Mouse (Mus musculus) neural tube, embryonic 11.5 days (tissue): ENCODE results near the gene Evi5l. TPM values are rescaled to one million over a fixed set of nuclear protein-coding genes. Genes with fewer than 3 reads are reported as not detected.

Source experiments
- ATAC-seq: fragments of 200-750 bp; cut with Nextera tagmentation; 2 replicates; pipeline ENCODE4 v1.8.0; 2017; ENCODE audit warnings: moderate number of reproducible peaks, mild to moderate bottlenecking, moderate TSS enrichment, moderate library complexity; ENCODE audit not compliant: insufficient read depth, low FRiP score, low TSS enrichment
- DNase-seq: peaks from one replicate; pipeline ENCODE4 v3.0.0-alpha.2; 2015; ENCODE audit warnings: low spot score
- H3K27ac ChIP-seq: fragments of 300-500 bp; sonication (generic); 2 replicates; pipeline ENCODE4 v1.5.1; 2014; ENCODE audit warnings: low read depth, mild to moderate bottlenecking, low read length
- H3K27me3 ChIP-seq: fragments of 300-500 bp; sonication (generic); 2 replicates; pipeline ENCODE4 v1.6.1; 2014; ENCODE audit warnings: mild to moderate bottlenecking, low read length, mixed read lengths; ENCODE audit not compliant: control insufficient read depth, insufficient read depth
- H3K36me3 ChIP-seq: fragments of 300-500 bp; sonication (generic); 2 replicates; pipeline ENCODE4 v1.6.1; 2014; ENCODE audit warnings: mild to moderate bottlenecking, low read length, moderate library complexity, mixed read lengths; ENCODE audit not compliant: control insufficient read depth, insufficient read depth
- H3K4me1 ChIP-seq: fragments of 300-500 bp; sonication (generic); 2 replicates; pipeline ENCODE4 v1.6.1; 2014; ENCODE audit warnings: low read length, mixed read lengths; ENCODE audit not compliant: control insufficient read depth, insufficient read depth
- H3K4me2 ChIP-seq: fragments of 300-500 bp; sonication (generic); 2 replicates; pipeline ENCODE4 v1.6.1; 2014; ENCODE audit warnings: low read depth, mild to moderate bottlenecking, moderate library complexity
- H3K4me3 ChIP-seq: fragments of 300-500 bp; sonication (generic); 2 replicates; pipeline ENCODE4 v1.5.1; 2014; ENCODE audit warnings: low read depth, low read length
- H3K9ac ChIP-seq: fragments of 300-500 bp; sonication (generic); 2 replicates; pipeline ENCODE4 v1.6.1; 2014; ENCODE audit warnings: mild to moderate bottlenecking, low read length
- H3K9me3 ChIP-seq: fragments of 300-500 bp; sonication (generic); 2 replicates; pipeline ENCODE4 v1.6.1; 2016; ENCODE audit warnings: low read length; ENCODE audit not compliant: control insufficient read depth
- WGBS: fragments of 180-500 bp; shearing (Covaris S2); extraction: QIAGEN DNeasy Blood & Tissue Kit; methylation state at CpG from one replicate; pipeline ENCODE4 v1.1.7; 2014; 5-methylcytosine and 5-hydroxymethylcytosine counted together
- polyA plus RNA-seq: library from polyadenylated mRNA; unstranded; fragments of >200 nt; fragmentation: Nextera tagmentation; extraction: Ambion mirVana; gene quantifications from 2 replicates; pipeline ENCODE4 v1.2.1, GENCODE M21; 2014

Evi5l gene
- polyA plus RNA-seq = 36.1 and 39.0 TPM in 2 replicates

DNA sequence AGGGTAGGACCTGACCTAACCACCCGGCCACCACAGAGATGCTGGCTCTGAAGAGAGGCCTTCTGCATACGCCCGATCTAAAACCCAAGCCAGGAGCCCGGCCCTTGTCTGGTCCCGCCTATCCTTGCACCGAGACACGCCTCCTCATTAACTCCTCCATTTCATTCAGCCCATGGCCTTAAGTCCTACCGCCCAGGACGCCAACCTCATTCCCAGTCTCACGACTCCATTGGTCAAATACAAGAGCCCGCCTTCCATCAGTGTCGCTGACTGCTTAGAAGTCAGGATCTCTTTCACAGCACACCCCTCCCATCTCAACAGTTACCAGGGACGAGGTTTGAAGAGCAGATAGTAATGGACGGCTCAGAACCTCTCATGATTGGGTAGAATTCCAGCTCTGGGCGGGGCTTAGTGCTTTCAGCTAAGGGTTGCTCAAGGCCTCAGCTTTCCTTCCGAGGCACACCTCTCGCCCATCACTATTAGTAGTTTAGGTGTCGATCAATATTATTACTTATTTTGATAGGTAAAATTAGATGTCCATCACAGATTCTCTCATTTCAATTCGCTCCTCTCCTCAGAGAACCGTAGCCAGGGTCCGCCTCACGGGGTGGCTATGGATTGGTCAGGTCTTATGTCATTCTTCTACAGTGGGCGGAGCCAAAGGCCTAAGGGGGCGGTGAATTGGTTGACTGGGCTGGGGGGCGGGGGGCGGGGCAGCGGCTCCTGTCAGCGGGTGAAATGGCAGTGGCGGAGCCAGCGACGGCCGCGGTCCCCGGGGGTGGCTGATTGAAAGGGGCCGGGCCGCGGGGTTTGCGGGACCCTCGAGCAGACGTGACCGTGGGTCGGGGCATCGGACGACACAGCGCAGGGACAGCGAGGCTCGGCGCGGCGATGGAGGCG lies at the start of gene Evi5l:
Evi5l (plus strand) TSS at position 716 of the 900 bp plus-strand sequence.
- peaks cover 2% of the 10 kb centered on the region; the same call in 1 of the 2 replicates for H3K4me1 ChIP-seq
- H3K4me2 ChIP-seq = peak within 1 kb of the TSS; percentile 75
- under 1% methylated on average over 49 of the region's 51 CpGs for WGBS
- H3K27me3 ChIP-seq = no peaks in the 10 kb centered on the region
- no peaks in the 10 kb centered on the region for H3K36me3 ChIP-seq
- peak within 1 kb of the TSS; percentile 75 for H3K9ac ChIP-seq
- H3K4me3 ChIP-seq = peak within 1 kb of the TSS; percentile 83
- no peaks in the 10 kb centered on the region for H3K9me3 ChIP-seq
- DNase-seq = peak; percentile 97
- ATAC-seq = peak; percentile 98
- H3K27ac ChIP-seq = peak within 1 kb of the TSS; percentile 62; the same call in 1 of the 2 replicates

DNA sequence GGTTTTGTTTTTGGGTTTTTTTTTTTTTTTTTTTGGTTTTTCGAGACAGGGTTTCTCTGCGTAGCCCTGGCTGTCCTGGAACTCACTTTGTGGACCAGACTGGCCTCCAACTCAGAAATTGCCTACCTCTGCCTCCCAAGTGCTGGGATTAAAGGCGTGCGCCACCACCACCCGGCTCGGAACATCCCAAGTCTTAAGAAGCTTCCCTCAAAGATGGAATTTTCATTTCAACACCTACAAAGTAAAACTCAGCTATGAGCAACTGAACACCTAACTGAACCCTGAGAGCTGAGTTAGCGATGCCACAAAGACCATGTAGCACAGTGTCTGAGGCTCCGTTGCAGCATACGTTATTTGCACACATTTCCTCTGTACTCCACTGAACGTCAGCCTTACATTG lies 32.6 kb upstream of the Evi5l start, which contains the start of gene Cd209g:
Cd209g (plus strand) TSS at position 301 of the 400 bp plus-strand sequence.
- Histone ChIP-seq H3K9ac (no peak within 1 kb of the TSS), H3K4me1 (no peaks in the 10 kb centered on the region), H3K27me3 (no peaks in the 10 kb centered on the region), H3K4me3 (no peak within 1 kb of the TSS), H3K27ac (no peak within 1 kb of the TSS), H3K4me2 (no peak within 1 kb of the TSS), H3K9me3 (no peaks in the 10 kb centered on the region), H3K36me3 (no peaks in the 10 kb centered on the region)
- no peak for DNase-seq
- WGBS = 94% methylated on average over 10 of the region's 10 CpGs
- no peak for ATAC-seq

DNA sequence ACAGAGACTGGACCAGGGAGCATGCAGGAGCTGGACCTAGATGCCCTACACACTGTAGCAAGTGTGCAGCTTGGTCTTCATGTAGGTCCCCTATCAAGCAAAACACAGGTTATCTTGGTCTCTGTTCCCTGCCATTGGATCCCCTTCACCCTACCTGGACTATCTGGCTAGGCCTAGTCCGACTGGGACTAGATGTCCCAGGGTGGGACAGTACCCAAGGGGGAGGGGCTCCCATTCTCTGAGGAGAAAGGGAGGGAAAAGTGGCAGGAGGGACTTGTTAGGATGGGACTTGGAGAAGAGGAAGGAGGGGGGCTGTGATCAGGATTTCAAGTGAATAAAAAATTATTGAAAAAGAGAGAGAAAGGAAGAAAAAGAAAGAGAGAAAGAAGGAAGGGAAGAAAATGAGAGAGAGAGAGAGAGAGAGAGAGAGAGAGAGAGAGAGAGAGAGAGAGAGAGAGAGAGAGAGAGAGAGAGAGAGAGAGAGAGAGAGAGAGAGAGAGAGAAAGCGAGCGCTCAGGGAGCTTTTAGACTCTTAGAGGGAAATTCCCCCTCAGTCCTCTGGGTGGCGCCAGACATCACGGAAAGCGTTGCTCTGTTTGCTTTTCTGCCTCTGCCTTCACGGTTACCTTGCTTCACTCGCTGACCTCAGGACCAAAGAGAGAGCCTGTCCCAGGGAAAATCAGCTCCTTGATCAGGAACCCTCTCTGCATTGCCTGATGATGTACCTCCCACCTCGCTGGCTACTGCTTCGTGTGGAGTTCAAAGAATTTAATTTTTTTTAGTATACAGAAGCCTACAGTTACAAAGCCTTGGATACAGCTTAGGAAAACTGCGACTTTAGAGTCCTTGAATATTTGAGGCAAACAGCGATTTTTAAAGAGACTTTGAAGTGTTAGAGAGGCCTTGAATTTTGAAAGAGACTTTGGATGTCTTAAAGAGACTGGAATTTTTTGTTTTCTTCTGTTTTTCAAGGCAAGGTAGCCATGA lies 26.4 kb upstream of the Evi5l start:
- Histone ChIP-seq H3K9me3 (no peaks in the 10 kb centered on the region), H3K4me2 (no peak overlapping the region), H3K27ac (no peak overlapping the region), H3K9ac (no peak overlapping the region), H3K36me3 (no peaks in the 10 kb centered on the region), H3K4me3 (no peak overlapping the region), H3K4me1 (no peaks in the 10 kb centered on the region), H3K27me3 (no peaks in the 10 kb centered on the region)
- ATAC-seq (peak; percentile 64), DNase-seq (peak; percentile 79)
- 11% methylated on average over 12 of the region's 12 CpGs for WGBS

DNA sequence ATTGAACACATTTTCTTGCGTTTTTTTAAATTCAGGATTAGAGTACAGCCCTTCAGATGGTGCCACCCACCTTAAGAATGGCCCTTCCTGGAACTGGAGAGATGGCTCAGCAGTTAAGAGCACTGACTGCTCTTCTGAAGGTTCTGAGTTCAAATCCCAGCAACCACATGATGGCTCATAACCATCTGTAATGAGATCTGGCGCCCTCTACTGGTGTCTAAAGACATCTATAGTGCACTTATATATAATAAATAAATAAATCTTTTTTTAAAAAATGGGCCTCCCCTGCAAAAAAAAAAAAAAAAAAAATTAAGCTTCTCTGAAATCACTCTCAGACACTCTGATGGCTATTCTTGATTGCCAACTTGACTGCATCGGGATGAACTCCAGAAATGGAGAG lies 24.6 kb upstream of the Evi5l start:
- ATAC-seq = no peak
- no peak overlapping the region for H3K4me3 ChIP-seq
- H3K4me1 ChIP-seq = no peaks in the 10 kb centered on the region
- H3K36me3 ChIP-seq = no peaks in the 10 kb centered on the region
- H3K9me3 ChIP-seq = no peaks in the 10 kb centered on the region
- DNase-seq = no peak
- H3K9ac ChIP-seq = no peak overlapping the region
- 64% methylated on average over 3 of the region's 3 CpGs for WGBS
- H3K27me3 ChIP-seq = no peaks in the 10 kb centered on the region
- no peak overlapping the region for H3K4me2 ChIP-seq
- no peak overlapping the region for H3K27ac ChIP-seq

DNA sequence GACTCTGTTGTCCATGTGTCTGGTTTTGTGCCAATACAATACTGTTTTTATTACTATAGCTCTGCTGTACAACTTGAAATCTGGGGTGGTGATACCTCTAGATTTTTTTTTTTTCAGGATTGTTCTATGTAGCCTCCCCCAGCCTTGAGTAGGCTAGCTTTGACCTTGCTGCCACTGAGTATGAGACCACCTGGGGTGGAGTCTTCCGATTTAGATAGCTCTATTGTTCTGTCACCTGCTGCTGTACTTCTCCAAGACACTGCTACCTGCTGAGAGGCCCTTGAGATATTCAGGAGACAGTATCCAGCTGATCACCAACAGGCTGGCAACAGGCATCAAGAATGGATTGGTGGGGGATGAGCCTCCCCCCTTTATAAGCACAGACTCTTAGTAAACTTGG lies 19.1 kb upstream of the Evi5l start:
- no peak overlapping the region for H3K4me2 ChIP-seq
- no peak overlapping the region for H3K27ac ChIP-seq
- no peak for DNase-seq
- H3K9me3 ChIP-seq = no peaks in the 10 kb centered on the region
- H3K4me1 ChIP-seq = no peaks in the 10 kb centered on the region
- no peak for ATAC-seq
- H3K36me3 ChIP-seq = no peaks in the 10 kb centered on the region
- H3K9ac ChIP-seq = no peak overlapping the region
- 29% methylated on average over 1 of the region's 1 CpGs for WGBS
- H3K4me3 ChIP-seq = no peak overlapping the region
- no peaks in the 10 kb centered on the region for H3K27me3 ChIP-seq

DNA sequence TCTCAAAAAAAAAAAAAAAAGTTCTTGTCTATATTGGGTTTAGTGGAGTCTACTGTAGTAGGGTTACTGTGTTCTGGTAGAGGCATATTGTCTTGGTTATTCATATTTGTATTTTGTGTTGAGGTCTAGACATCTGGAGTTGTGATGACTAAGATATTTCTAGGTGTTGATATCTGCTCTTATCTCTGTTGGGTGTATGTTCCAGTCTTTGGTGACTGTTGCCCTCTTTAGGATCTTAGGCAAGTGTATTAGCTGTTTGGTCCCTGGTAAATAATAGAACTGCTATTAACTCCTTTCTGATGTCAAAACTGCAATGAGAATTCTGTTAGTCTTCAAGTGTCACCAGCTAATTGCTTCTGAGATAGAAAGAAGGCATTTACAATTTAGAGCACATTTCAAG lies 11.5 kb upstream of the Evi5l start:
- DNase-seq (no peak), ATAC-seq (no peak)
- Histone ChIP-seq H3K27ac (no peak overlapping the region), H3K27me3 (no peaks in the 10 kb centered on the region), H3K9ac (no peak overlapping the region), H3K4me3 (no peak overlapping the region), H3K4me2 (no peak overlapping the region), H3K9me3 (no peaks in the 10 kb centered on the region), H3K4me1 (no peaks in the 10 kb centered on the region), H3K36me3 (no peaks in the 10 kb centered on the region)

DNA sequence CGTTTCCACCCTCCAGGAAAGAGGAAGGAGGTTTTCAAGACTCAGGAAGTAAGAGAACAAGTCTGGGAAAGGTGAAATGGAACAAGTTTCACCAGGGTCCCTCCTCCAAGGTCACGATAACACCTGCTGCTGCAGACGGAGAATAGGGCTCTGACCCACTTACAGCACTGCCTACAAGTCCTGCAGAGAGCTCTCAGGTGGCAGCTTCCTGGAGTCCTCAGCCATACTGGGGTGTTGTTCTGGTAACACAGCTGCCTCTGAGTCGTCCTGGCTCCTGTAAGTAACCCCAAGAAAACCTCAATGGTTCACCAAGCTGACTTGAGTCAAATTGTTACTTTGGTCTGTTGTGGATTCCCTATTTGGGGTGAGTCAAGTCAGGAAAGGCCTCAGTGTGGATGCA lies 3.6 kb upstream of the Evi5l start:
- Histone ChIP-seq H3K4me3 (no peak overlapping the region), H3K27me3 (no peaks in the 10 kb centered on the region), H3K36me3 (no peaks in the 10 kb centered on the region), H3K27ac (no peak overlapping the region), H3K4me1 (peaks cover 2% of the 10 kb centered on the region; the same call in 1 of the 2 replicates), H3K9me3 (no peaks in the 10 kb centered on the region), H3K9ac (no peak overlapping the region), H3K4me2 (no peak overlapping the region)
- 66% methylated on average over 4 of the region's 4 CpGs for WGBS
- no peak for ATAC-seq
- no peak for DNase-seq

DNA sequence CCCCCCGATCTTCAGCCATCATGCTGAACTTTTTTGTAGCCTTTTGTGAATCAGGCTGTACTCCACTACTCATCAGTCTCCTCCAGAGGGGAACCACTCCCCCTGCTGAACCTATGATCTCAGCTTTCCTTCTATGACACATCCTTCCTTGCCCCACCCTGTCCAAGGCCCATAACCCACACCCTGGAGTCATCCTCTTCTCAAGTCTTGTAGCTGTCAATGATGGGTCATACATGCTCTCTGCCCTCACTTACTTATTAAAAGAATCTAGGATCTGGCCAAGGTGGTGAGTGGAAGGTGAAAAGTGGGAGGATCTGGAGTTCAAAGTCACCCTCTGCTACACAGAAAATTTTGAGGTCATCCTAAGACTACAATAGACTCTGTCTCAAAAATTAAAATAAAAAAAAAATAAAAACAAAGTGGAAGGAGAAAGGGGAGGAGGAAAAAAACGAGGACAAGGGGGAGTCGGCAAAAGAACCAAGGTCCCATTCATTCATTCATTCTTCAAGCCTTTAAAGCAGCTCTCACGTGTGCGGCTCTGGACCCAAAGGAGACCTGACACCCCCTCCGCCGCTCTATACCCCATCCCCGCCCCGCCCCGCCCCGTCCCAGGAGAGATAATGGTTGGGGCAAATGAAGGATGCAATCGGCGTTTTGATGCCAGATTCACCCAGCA lies 1.1 kb upstream of the Evi5l start:
- 11% methylated on average over 12 of the region's 13 CpGs for WGBS
- H3K27ac ChIP-seq = no peak overlapping the region
- no peak overlapping the region for H3K9ac ChIP-seq

More for the DNA sequence above, 1.1 kb upstream of the Evi5l start:
- Histone ChIP-seq H3K4me2 (peak overlapping the region; percentile 46), H3K4me3 (peak overlapping the region; percentile 83), H3K36me3 (no peaks in the 10 kb centered on the region), H3K27me3 (no peaks in the 10 kb centered on the region), H3K4me1 (peaks cover 2% of the 10 kb centered on the region; the same call in 1 of the 2 replicates), H3K9me3 (no peaks in the 10 kb centered on the region)
- ATAC-seq = no peak
- DNase-seq = no peak
